12 mouse cellular contexts compared by ENCODE assay signal in the genomic region with DNA sequence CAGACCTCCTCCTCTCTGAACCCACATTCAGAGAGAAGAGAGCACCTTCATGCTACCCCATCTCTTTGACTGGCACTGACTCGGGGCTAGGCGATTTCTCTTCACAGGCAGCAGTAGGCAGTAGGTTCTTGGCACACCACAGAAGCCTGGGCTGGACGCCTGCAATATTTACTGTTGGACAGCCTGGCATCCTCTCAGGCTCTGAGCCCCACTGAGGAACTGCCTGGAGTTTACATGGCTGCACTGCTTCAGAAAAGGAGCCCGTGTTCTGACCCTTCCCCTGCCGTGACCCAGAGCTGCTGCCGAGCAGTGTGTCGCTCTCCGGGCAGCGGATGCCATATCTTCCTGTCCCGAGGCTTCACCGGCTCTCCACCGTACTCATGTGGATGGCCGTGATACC.
"Had no signal": no experiment of that assay in that cellular context is flagged by ENCODE, and none has a peak within 500 bp of the region (broad histone marks: within the 10 kb centered on the region; RNA-seq: fewer than 3 reads in every experiment).

No protein-coding gene starts in this region.

- H3K27me3 ChIP-seq: limb, embryonic 13.5 days; midbrain, embryonic 13.5 days; neural tube, embryonic 15.5 days had no signal

- ATAC-seq: midbrain, embryonic 13.5 days had no signal

- H3K9me3 ChIP-seq: midbrain, embryonic 13.5 days had no signal

- H3K4me3 ChIP-seq: layer of hippocampus, adult 2 months; limb, embryonic 13.5 days; midbrain, embryonic 13.5 days; myocyte; neural tube, embryonic 15.5 days had no signal

- H3K4me1 ChIP-seq: limb, embryonic 13.5 days; midbrain, embryonic 13.5 days; neural tube, embryonic 15.5 days had no signal

- DNase-seq: kidney, postnatal 10 days; kidney, postnatal 4 days; lung, adult 18-20 months; lung, postnatal 4 days; right cerebral cortex, adult 18-20 months; right cerebral cortex, postnatal 25 days; thymus, postnatal 4 days had no signal
